Mouse (Mus musculus): ENCODE measurements around the gene Arvcf.

DNA sequence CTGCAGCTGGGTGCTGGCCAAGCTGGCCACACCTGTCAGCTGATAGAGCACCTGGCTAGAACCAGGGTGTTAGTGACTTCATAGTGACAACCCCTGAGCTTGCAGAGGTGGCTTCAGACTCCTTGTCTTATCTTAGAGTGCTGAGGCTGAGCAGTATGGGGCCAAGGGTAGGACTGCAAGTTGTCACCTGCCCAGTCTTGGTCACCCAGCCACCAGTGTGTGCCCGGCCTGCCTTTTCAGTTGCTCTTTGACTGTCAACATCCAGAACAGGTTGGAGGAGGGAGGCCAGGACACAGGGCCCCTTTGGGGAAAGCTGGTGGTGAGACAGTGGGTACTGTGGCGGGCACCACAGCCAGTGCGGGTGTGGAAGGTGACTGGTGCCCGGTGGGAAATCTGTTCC lies 101.0 kb downstream of the Arvcf start:
- TF ChIP-seq ZNF384 (IDR thresholded peaks at IDR 0.05; ENCODE audit: low read depth, low read length) (no peak), HCFC1 (IDR thresholded peaks at IDR 0.05; ENCODE audit: borderline replicate concordance, insufficient read depth, low read length) (no peak), ZC3H11A (IDR thresholded peaks at IDR 0.05; ENCODE audit: borderline replicate concordance, low read depth, low read length) (no peak)
